Mouse (Mus musculus): ENCODE results near the gene Rapgef2. TPM values are rescaled to one million over a fixed set of nuclear protein-coding genes. Genes with fewer than 3 reads are reported as not detected.

Gene Rapgef2
- total and polyA plus RNA-seq, 2 experiments from 2014 or later, result 9.6 to 56.9 TPM

- no peak for TF ChIP-seq CTCF (IDR thresholded peaks at IDR 0.05)
- Histone ChIP-seq H3K9ac (replicated peaks; ENCODE audit: low read length, poor library complexity, severe bottlenecking) (no peak overlapping the region), H3K4me3 (ENCODE audit: low read depth, low read length) (no peak overlapping the region), H3K4me1 (ENCODE audit: insufficient read depth, low read length) (no peaks in the 10 kb centered on the region), H3K27me3 (ENCODE audit: insufficient read depth, low read length) (no peaks in the 10 kb centered on the region), H3K27ac (ENCODE audit: low read depth, low read length) (no peak overlapping the region), H3K36me3 (ENCODE audit: insufficient read depth, low read length) (no peaks in the 10 kb centered on the region), H3K4me2 (ENCODE audit: low read depth, low read length, poor library complexity, severe bottlenecking) (no peak overlapping the region), H3K9me3 (ENCODE audit: low read length) (no peaks in the 10 kb centered on the region)
- no peak for ATAC-seq (ENCODE audit: low FRiP score)
- WGBS, result 83% methylated on average over 9 of the region's 9 CpGs
- no peak for DNase-seq (ENCODE audit: low spot score)
Observed at GRCm38 (mm10) chr3:79244347-79244746, 42.0 kb downstream of the Rapgef2 start.

DNA sequence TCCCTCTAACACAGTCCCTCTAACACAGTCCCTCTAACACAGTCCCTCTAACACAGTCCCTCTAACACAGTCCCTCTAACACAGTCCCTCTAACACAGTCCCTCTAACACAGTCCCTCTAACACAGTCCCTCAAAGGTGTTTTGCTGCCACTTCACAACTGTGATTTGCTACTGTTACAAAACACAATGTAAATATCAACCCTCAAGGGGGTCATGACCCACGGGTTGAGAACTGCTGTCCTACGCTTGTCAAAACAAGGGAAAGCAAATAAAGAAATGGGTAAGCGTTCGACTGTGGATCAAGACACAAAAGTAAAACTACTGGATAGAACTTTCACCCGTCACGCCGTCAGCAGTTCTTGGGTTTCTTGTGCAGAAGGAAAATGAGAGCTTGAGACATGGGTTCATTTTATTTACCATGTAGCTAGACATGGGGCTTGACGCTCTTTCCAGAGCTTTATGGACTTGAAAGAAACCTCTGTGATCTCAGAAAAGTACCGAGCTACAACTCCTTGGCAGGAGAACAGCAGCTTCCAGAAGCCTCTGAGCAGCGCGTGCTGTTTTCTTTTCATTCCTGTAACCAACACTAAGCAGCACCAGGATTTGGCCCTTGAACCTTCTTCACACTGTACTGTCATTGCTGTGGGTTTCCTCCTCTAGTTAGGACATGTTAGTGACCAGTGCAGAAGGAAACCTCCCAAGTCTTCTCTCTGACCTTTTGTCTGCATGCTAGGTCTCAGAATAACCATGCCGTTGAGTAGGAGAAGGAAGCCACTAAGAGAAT lies 43.2 kb downstream of the Rapgef2 start:
- Histone ChIP-seq H3K4me1 (ENCODE audit: insufficient read depth, low read length) (no peaks in the 10 kb centered on the region), H3K36me3 (ENCODE audit: insufficient read depth, low read length) (no peaks in the 10 kb centered on the region), H3K4me2 (ENCODE audit: low read depth, low read length, poor library complexity, severe bottlenecking) (no peak overlapping the region), H3K27me3 (ENCODE audit: insufficient read depth, low read length) (no peaks in the 10 kb centered on the region), H3K27ac (ENCODE audit: low read depth, low read length) (no peak overlapping the region), H3K9ac (replicated peaks; ENCODE audit: low read length, poor library complexity, severe bottlenecking) (no peak overlapping the region), H3K9me3 (ENCODE audit: low read length) (no peaks in the 10 kb centered on the region), H3K4me3 (ENCODE audit: low read depth, low read length) (no peak overlapping the region)
- ATAC-seq (ENCODE audit: low FRiP score), result no peak
- no peak for TF ChIP-seq CTCF (IDR thresholded peaks at IDR 0.05)
- DNase-seq (ENCODE audit: low spot score), result no peak
- 77% methylated on average over 12 of the region's 12 CpGs for WGBS

- Histone ChIP-seq H3K9ac (replicated peaks; ENCODE audit: low read length, poor library complexity, severe bottlenecking) (no peak overlapping the region), H3K36me3 (ENCODE audit: insufficient read depth, low read length) (no peaks in the 10 kb centered on the region), H3K4me2 (ENCODE audit: low read depth, low read length, poor library complexity, severe bottlenecking) (no peak overlapping the region), H3K4me1 (ENCODE audit: insufficient read depth, low read length) (no peaks in the 10 kb centered on the region), H3K27me3 (ENCODE audit: insufficient read depth, low read length) (no peaks in the 10 kb centered on the region), H3K9me3 (ENCODE audit: low read length) (no peaks in the 10 kb centered on the region), H3K4me3 (ENCODE audit: low read depth, low read length) (no peak overlapping the region), H3K27ac (ENCODE audit: low read depth, low read length) (no peak overlapping the region)
- no peak for ATAC-seq (ENCODE audit: low FRiP score)
- TF ChIP-seq CTCF (IDR thresholded peaks at IDR 0.05), result no peak
- 81% methylated on average over 8 of the region's 8 CpGs for WGBS
- no peak for DNase-seq (ENCODE audit: low spot score)
Observed at GRCm38 (mm10) chr3:79242298-79242697, 44.0 kb downstream of the Rapgef2 start.

DNA sequence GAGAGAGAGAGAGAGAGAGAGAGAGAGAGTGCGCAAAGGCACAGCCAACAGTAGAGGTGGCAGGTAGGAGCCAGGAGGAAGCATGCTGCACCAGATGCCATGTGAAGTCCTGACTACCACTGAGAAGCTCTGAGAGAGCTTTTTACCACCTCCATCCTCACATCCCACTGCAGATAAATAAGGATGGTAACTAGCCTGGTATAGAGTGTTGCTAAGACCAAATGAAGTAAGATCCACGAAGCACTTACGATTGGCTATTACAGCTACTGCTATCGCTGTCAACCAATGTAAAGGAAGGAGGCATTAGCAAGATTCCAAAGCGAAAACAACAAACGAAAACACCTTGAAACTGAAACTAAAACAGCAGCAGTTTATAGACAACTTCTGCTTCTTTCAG lies 47.3 kb downstream of the Rapgef2 start:
- Histone ChIP-seq H3K4me2 (ENCODE audit: low read depth, low read length, poor library complexity, severe bottlenecking) (no peak overlapping the region), H3K27ac (ENCODE audit: low read depth, low read length) (no peak overlapping the region), H3K36me3 (ENCODE audit: insufficient read depth, low read length) (no peaks in the 10 kb centered on the region), H3K4me1 (ENCODE audit: insufficient read depth, low read length) (no peaks in the 10 kb centered on the region), H3K27me3 (ENCODE audit: insufficient read depth, low read length) (no peaks in the 10 kb centered on the region), H3K9ac (replicated peaks; ENCODE audit: low read length, poor library complexity, severe bottlenecking) (no peak overlapping the region), H3K9me3 (ENCODE audit: low read length) (no peaks in the 10 kb centered on the region), H3K4me3 (ENCODE audit: low read depth, low read length) (no peak overlapping the region)
- 91% methylated on average over 6 of the region's 6 CpGs for WGBS
- no peak for ATAC-seq (ENCODE audit: low FRiP score)
- TF ChIP-seq CTCF (IDR thresholded peaks at IDR 0.05), result no peak
- DNase-seq (ENCODE audit: low spot score), result no peak

DNA sequence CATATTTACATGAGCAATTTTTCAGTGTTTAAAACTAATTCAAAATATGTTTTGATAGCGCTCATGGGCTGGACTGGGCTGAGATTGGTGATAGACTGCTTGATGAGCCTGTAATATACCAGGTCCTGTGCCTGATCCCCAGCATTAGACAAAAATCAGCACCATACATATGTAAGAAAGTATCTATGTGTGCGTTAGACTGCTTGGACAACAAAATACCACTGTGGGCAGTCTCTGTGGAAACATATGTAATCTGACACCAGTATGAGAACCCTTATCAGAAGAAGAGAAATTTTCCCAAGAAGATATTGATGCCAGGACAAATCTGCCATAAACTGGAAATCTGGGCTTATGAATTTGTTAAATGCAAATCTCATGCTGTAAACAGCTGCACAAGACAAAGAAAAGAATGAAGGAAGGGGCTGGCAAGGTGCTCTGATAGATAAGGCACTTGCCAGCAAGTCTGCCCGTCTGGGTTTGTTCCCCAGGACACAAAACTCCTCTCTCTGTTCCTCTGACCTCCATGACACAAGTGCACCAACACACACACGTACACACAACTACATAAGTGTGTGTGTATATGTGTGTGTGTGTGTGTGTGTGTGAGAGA lies 47.8 kb downstream of the Rapgef2 start:
- Histone ChIP-seq H3K4me3 (ENCODE audit: low read depth, low read length) (no peak overlapping the region), H3K27ac (ENCODE audit: low read depth, low read length) (no peak overlapping the region), H3K4me1 (ENCODE audit: insufficient read depth, low read length) (no peaks in the 10 kb centered on the region), H3K9me3 (ENCODE audit: low read length) (no peaks in the 10 kb centered on the region), H3K27me3 (ENCODE audit: insufficient read depth, low read length) (no peaks in the 10 kb centered on the region), H3K4me2 (ENCODE audit: low read depth, low read length, poor library complexity, severe bottlenecking) (no peak overlapping the region), H3K9ac (replicated peaks; ENCODE audit: low read length, poor library complexity, severe bottlenecking) (no peak overlapping the region), H3K36me3 (ENCODE audit: insufficient read depth, low read length) (no peaks in the 10 kb centered on the region)
- no peak for DNase-seq (ENCODE audit: low spot score)
- ATAC-seq (ENCODE audit: low FRiP score), result no peak
- WGBS, result 78% methylated on average over 4 of the region's 4 CpGs
- TF ChIP-seq CTCF (IDR thresholded peaks at IDR 0.05), result no peak

GRCm38 (mm10) chr3:79237619-79238342 lies 48.5 kb downstream of the Rapgef2 start:
- no peak for DNase-seq (ENCODE audit: low spot score)
- ATAC-seq (ENCODE audit: low FRiP score), result no peak
- 91% methylated on average over 9 of the region's 9 CpGs for WGBS

More at GRCm38 (mm10) chr3:79237619-79238342, 48.5 kb downstream of the Rapgef2 start:
- H3K4me3 ChIP-seq (ENCODE audit: low read depth, low read length), result no peak overlapping the region
- H3K27me3 ChIP-seq (ENCODE audit: insufficient read depth, low read length), result no peaks in the 10 kb centered on the region
- no peaks in the 10 kb centered on the region for H3K4me1 ChIP-seq (ENCODE audit: insufficient read depth, low read length)
- no peak overlapping the region for H3K27ac ChIP-seq (ENCODE audit: low read depth, low read length)
- no peaks in the 10 kb centered on the region for H3K36me3 ChIP-seq (ENCODE audit: insufficient read depth, low read length)
- no peak overlapping the region for H3K9ac ChIP-seq (replicated peaks; ENCODE audit: low read length, poor library complexity, severe bottlenecking)
- TF ChIP-seq CTCF (IDR thresholded peaks at IDR 0.05), result no peak
- H3K9me3 ChIP-seq (ENCODE audit: low read length), result no peaks in the 10 kb centered on the region
- H3K4me2 ChIP-seq (ENCODE audit: low read depth, low read length, poor library complexity, severe bottlenecking), result no peak overlapping the region

Measured in midbrain, postnatal 0 days (tissue).